Mouse (Mus musculus) neural tube, embryonic 14.5 days (tissue): Measurements from ENCODE around the gene Ypel5. TPM values are rescaled to one million over a fixed set of nuclear protein-coding genes. Genes with fewer than 3 reads are reported as not detected.

Experiments used
- ATAC-seq: fragments of 200-750 bp; cut with Nextera tagmentation; 2 replicates; pipeline ENCODE4 v1.8.0; 2017; ENCODE audit warnings: low read depth, mild to moderate bottlenecking, moderate TSS enrichment, moderate library complexity
- H3K27ac ChIP-seq: fragments of 300-500 bp; sonication (generic); 2 replicates; pipeline ENCODE4 v1.5.1; 2014; ENCODE audit warnings: low read depth, mild to moderate bottlenecking, control low read depth, low read length, moderate library complexity, mixed read lengths
- H3K27me3 ChIP-seq: fragments of 300-500 bp; sonication (generic); 2 replicates; pipeline ENCODE4 v1.6.1; 2014; ENCODE audit warnings: low read length; ENCODE audit not compliant: control insufficient read depth, insufficient read depth
- H3K36me3 ChIP-seq: fragments of 300-500 bp; sonication (generic); 2 replicates; pipeline ENCODE4 v1.6.1; 2014; ENCODE audit warnings: low read length, mixed read lengths; ENCODE audit not compliant: control insufficient read depth, insufficient read depth
- H3K4me1 ChIP-seq: fragments of 300-500 bp; sonication (generic); 2 replicates; pipeline ENCODE4 v1.6.1; 2014; ENCODE audit warnings: low read length; ENCODE audit not compliant: control insufficient read depth, insufficient read depth
- H3K4me2 ChIP-seq: fragments of 300-500 bp; sonication (generic); 2 replicates; pipeline ENCODE4 v1.6.1; 2014; ENCODE audit warnings: mild to moderate bottlenecking, low read depth, low read length, control low read depth
- H3K4me3 ChIP-seq: fragments of 300-500 bp; sonication (generic); 2 replicates; pipeline ENCODE4 v1.5.1; 2014; ENCODE audit warnings: low read depth, low read length, control low read depth, mixed read lengths
- H3K9ac ChIP-seq: fragments of 300-500 bp; sonication (generic); replicated peaks from 2 replicates; pipeline ENCODE4 v1.6.1; 2014; ENCODE audit warnings: low read depth, mild to moderate bottlenecking, control low read depth, low read length, mixed read lengths
- H3K9me3 ChIP-seq: fragments of 300-500 bp; sonication (generic); 2 replicates; pipeline ENCODE4 v1.6.1; 2016; ENCODE audit warnings: low read length; ENCODE audit not compliant: control insufficient read depth
- WGBS: fragments of 180-500 bp; shearing (Covaris S2); extraction: QIAGEN DNeasy Blood & Tissue Kit; methylation state at CpG from one replicate; pipeline ENCODE4 v1.1.7; 2014; 5-methylcytosine and 5-hydroxymethylcytosine counted together
- polyA plus RNA-seq: library from polyadenylated mRNA; unstranded; fragments of >200 nt; fragmentation: Nextera tagmentation; extraction: Ambion mirVana; gene quantifications from 2 replicates; pipeline ENCODE4 v1.2.1, GENCODE M21; 2014

Ypel5 gene
- polyA plus RNA-seq, 1 experiment from 2014 or later = 131 TPM

- Histone ChIP-seq H3K4me3 (no peak overlapping the region), H3K36me3 (no peaks in the 10 kb centered on the region), H3K9me3 (no peaks in the 10 kb centered on the region), H3K4me1 (peaks cover 5% of the 10 kb centered on the region; the same call in 1 of the 2 replicates), H3K9ac (no peak overlapping the region), H3K27me3 (no peaks in the 10 kb centered on the region), H3K27ac (no peak overlapping the region), H3K4me2 (no peak overlapping the region)
- 95% methylated on average over 6 of the region's 6 CpGs for WGBS
- ATAC-seq = no peak
Measured at GRCm38 (mm10) chr17:72891556-72891955, 55.3 kb downstream of the Ypel5 start.

- Histone ChIP-seq H3K4me1 (peaks cover under 1% of the 10 kb centered on the region; the same call in 1 of the 2 replicates), H3K27ac (no peak overlapping the region), H3K9ac (no peak overlapping the region), H3K27me3 (no peaks in the 10 kb centered on the region), H3K4me2 (no peak overlapping the region), H3K9me3 (no peaks in the 10 kb centered on the region), H3K4me3 (no peak overlapping the region), H3K36me3 (no peaks in the 10 kb centered on the region)
- 90% methylated on average over 3 of the region's 3 CpGs for WGBS
- ATAC-seq = no peak
Measured at GRCm38 (mm10) chr17:72895506-72895905, 59.3 kb downstream of the Ypel5 start.

GRCm38 (mm10) chr17:72897076-72897475 is 60.8 kb downstream of the Ypel5 start:
- no peak overlapping the region for H3K9ac ChIP-seq
- H3K9me3 ChIP-seq = no peaks in the 10 kb centered on the region
- no peak overlapping the region for H3K4me2 ChIP-seq
- WGBS = 93% methylated on average over 7 of the region's 7 CpGs
- no peak overlapping the region for H3K4me3 ChIP-seq
- no peaks in the 10 kb centered on the region for H3K36me3 ChIP-seq
- ATAC-seq = no peak
- H3K27me3 ChIP-seq = no peaks in the 10 kb centered on the region
- H3K4me1 ChIP-seq = no peaks in the 10 kb centered on the region
- H3K27ac ChIP-seq = no peak overlapping the region

- Histone ChIP-seq H3K9me3 (no peaks in the 10 kb centered on the region), H3K27me3 (no peaks in the 10 kb centered on the region), H3K9ac (no peak overlapping the region), H3K4me1 (no peaks in the 10 kb centered on the region), H3K4me3 (no peak overlapping the region), H3K36me3 (no peaks in the 10 kb centered on the region), H3K27ac (no peak overlapping the region), H3K4me2 (no peak overlapping the region)
- WGBS = 92% methylated on average over 5 of the region's 5 CpGs
- ATAC-seq = no peak
Measured at GRCm38 (mm10) chr17:72897961-72898360, 61.7 kb downstream of the Ypel5 start.

GRCm38 (mm10) chr17:72898775-72899174 is 62.5 kb downstream of the Ypel5 start:
- Histone ChIP-seq H3K4me1 (no peaks in the 10 kb centered on the region), H3K9ac (no peak overlapping the region), H3K9me3 (no peaks in the 10 kb centered on the region), H3K4me3 (no peak overlapping the region), H3K27me3 (no peaks in the 10 kb centered on the region), H3K4me2 (no peak overlapping the region), H3K27ac (no peak overlapping the region), H3K36me3 (no peaks in the 10 kb centered on the region)
- no peak for ATAC-seq
- 63% methylated on average over 3 of the region's 3 CpGs for WGBS

Other genes starting within 250 kb of the Ypel5 start
- 4.8 and 5.2 TPM in 2 replicates for gene Alk, start 231.8 kb upstream of the Ypel5 start, polyA plus RNA-seq
- 5.7 and 7.0 TPM in 2 replicates for gene Lbh, start 81.9 kb downstream of the Ypel5 start, polyA plus RNA-seq